Comparison of ENCODE assay signal across 12 mouse cellular contexts in the genomic region with DNA sequence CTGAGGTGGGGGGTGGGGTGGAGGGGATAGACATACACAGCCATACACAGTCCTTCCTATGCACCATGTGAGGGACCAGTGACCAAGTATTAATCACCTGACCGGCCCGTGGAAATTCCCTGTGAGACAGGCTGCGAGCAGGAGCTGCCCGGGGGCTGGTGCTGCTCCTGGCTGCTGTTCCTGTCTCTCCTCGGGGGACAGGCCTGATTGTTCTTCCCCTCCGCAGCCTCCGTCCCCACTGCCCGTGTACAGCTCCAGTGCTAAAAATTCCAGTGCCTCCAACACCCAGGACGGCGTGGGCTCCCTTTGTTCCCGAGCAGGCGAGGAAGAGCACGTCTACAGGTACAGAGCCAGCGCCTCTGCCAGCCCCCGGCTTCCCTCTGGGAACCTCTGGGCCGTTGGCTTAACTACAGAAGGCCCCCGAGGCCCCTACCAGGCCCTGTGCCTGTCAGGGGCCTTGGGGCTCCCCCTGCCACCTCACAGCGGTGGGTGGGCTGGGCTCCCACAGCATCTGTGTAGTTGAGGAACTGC. TPM values are rescaled to one million over a fixed set of nuclear protein-coding genes. Genes with fewer than 3 reads are reported as not detected.
DNase-seq lines count a peak whose midpoint lies in the region; ATAC-seq and TF ChIP-seq lines count a peak whose summit lies in the region.
"Had no signal": no experiment of that assay in that cellular context is flagged by ENCODE, and none has a peak within 500 bp of the region (broad histone marks: within the 10 kb centered on the region; RNA-seq: fewer than 3 reads in every experiment).

No protein-coding gene starts in this region.

- DNase-seq in cerebellum, postnatal 25 days, result peak; percentile 51 to 53
- no peak for DNase-seq in cerebellum, adult 11 months
- DNase-seq in kidney, adult 2 months, result no peak
- DNase-seq in kidney, postnatal 25 days, result no peak
- DNase-seq in midbrain, postnatal 0 days (ENCODE audit: low spot score), result no peak
- DNase-seq in natural killer cell, adult 2 months (ENCODE audit: low spot score in 2 of 2), result no peak
- DNase-seq: right cerebral cortex, postnatal 25 days had no signal

- 49% methylated on average over 18 of the region's 18 CpGs for WGBS in kidney, adult 2 months
- 51% methylated on average over 18 of the region's 18 CpGs for WGBS in midbrain, postnatal 0 days
- 49% methylated on average over 18 of the region's 18 CpGs for WGBS in midbrain, embryonic 15.5 days
- WGBS in limb, embryonic 15.5 days, result 39% methylated on average over 18 of the region's 18 CpGs

- H3K27me3 ChIP-seq in kidney, adult 2 months (replicated peaks; ENCODE audit: control insufficient read depth, insufficient read depth, low read length), result no peaks in the 10 kb centered on the region
- no peaks in the 10 kb centered on the region for H3K27me3 ChIP-seq in midbrain, postnatal 0 days (ENCODE audit: insufficient read depth, low read length)
- H3K27me3 ChIP-seq in midbrain, embryonic 15.5 days (replicated peaks), result no peaks in the 10 kb centered on the region
- H3K27me3 ChIP-seq in limb, embryonic 15.5 days, result no peaks in the 10 kb centered on the region
- H3K27me3 ChIP-seq: Patski had no signal

- no peak for ATAC-seq in midbrain, postnatal 0 days (ENCODE audit: low FRiP score)
- no peak for ATAC-seq in midbrain, embryonic 15.5 days (replicated peaks)
- ATAC-seq in limb, embryonic 15.5 days (ENCODE audit: insufficient number of reproducible peaks, low FRiP score, low TSS enrichment, low read depth), result no peak

- peaks cover 12% of the 10 kb centered on the region; the same call in 1 of the 2 replicates for H3K36me3 ChIP-seq in kidney, adult 2 months (ENCODE audit: control insufficient read depth, insufficient read depth, low read length)
- H3K36me3 ChIP-seq in midbrain, postnatal 0 days (ENCODE audit: insufficient read depth, low read length), result peaks cover 10% of the 10 kb centered on the region
- H3K36me3 ChIP-seq in midbrain, embryonic 15.5 days (replicated peaks), result no peaks in the 10 kb centered on the region; the same call in 1 of the 2 replicates
- peaks cover 53% of the 10 kb centered on the region for H3K36me3 ChIP-seq in limb, embryonic 15.5 days

- H3K4me1 ChIP-seq in kidney, adult 2 months (ENCODE audit: control insufficient read depth, insufficient read depth, low read length), result peaks cover 24% of the 10 kb centered on the region
- no peaks in the 10 kb centered on the region for H3K4me1 ChIP-seq in midbrain, postnatal 0 days (ENCODE audit: insufficient read depth, low read length)
- peaks cover 20% of the 10 kb centered on the region for H3K4me1 ChIP-seq in midbrain, embryonic 15.5 days
- H3K4me1 ChIP-seq in limb, embryonic 15.5 days, result peaks cover 52% of the 10 kb centered on the region

- no peaks in the 10 kb centered on the region for H3K9me3 ChIP-seq in midbrain, postnatal 0 days (ENCODE audit: low read length)
- H3K9me3 ChIP-seq in midbrain, embryonic 15.5 days, result no peaks in the 10 kb centered on the region
- no peaks in the 10 kb centered on the region for H3K9me3 ChIP-seq in limb, embryonic 15.5 days

- no peak overlapping the region for H3K4me2 ChIP-seq in midbrain, postnatal 0 days (ENCODE audit: low read depth, low read length, poor library complexity, severe bottlenecking)
- H3K4me2 ChIP-seq in midbrain, embryonic 15.5 days, result no peak overlapping the region
- no peak overlapping the region for H3K4me2 ChIP-seq in limb, embryonic 15.5 days

- H3K9ac ChIP-seq in midbrain, postnatal 0 days (replicated peaks; ENCODE audit: low read length, poor library complexity, severe bottlenecking), result 0 out of 2 replicates have a peak overlapping the region, but pooled peaks have one; percentile 29
- H3K9ac ChIP-seq in midbrain, embryonic 15.5 days, result no peak overlapping the region
- H3K9ac ChIP-seq in limb, embryonic 15.5 days, result 0 out of 2 replicates have a peak overlapping the region, but pooled peaks have one; percentile 7

- TF ChIP-seq POLR2A in kidney, adult 2 months (IDR thresholded peaks at IDR 0.05; ENCODE audit: low read depth, low read length), result no peak

- H3K27ac ChIP-seq in kidney, adult 2 months (ENCODE audit: insufficient read depth, low read depth, low read length), result peak overlapping the region; percentile 81
- no peak overlapping the region for H3K27ac ChIP-seq in midbrain, postnatal 0 days (ENCODE audit: low read depth, low read length)
- no peak overlapping the region for H3K27ac ChIP-seq in midbrain, embryonic 15.5 days
- peak overlapping the region; percentile 79; the same call in 1 of the 2 replicates for H3K27ac ChIP-seq in limb, embryonic 15.5 days
- H3K27ac ChIP-seq: macrophage had no signal

- no peak for TF ChIP-seq CTCF in kidney, adult 2 months (conservative IDR thresholded peaks at IDR 0.05; ENCODE audit: insufficient read depth, insufficient read length, low read depth, low read length)
- TF ChIP-seq CTCF in midbrain, postnatal 0 days (IDR thresholded peaks at IDR 0.05), result no peak

- H3K4me3 ChIP-seq in kidney, adult 2 months (ENCODE audit: insufficient read depth, low read depth, low read length), result no peak overlapping the region
- no peak overlapping the region for H3K4me3 ChIP-seq in midbrain, postnatal 0 days (ENCODE audit: low read depth, low read length)
- no peak overlapping the region for H3K4me3 ChIP-seq in midbrain, embryonic 15.5 days
- no peak overlapping the region for H3K4me3 ChIP-seq in limb, embryonic 15.5 days
- H3K4me3 ChIP-seq: myocyte had no signal

RNA-seq across cellular contexts. Expression of gene Rplp0, which starts 14.5 kb away (rescaled TPM):
- 1,267 and 1,337 TPM in 2 replicates for polyA plus RNA-seq in kidney, adult 2 months (2012; rRNA removed)
- 1,612 and 1,828 TPM in 2 replicates for total RNA-seq in midbrain, postnatal 0 days (2014; rRNA removed)
- 779 and 814 TPM in 2 replicates for polyA plus RNA-seq in midbrain, postnatal 0 days (2015; fragmentation: Nextera tagmentation; extraction: Ambion mirVana)
- 811 and 847 TPM in 2 replicates for polyA plus RNA-seq in midbrain, embryonic 15.5 days (2015; fragmentation: Nextera tagmentation; extraction: Ambion mirVana)
- 1,505 and 1,752 TPM in 2 replicates for polyA plus RNA-seq in limb, embryonic 15.5 days (2015; fragmentation: Nextera tagmentation; extraction: Ambion mirVana)

RNA-seq across cellular contexts. Expression of gene Gcn1l1, which starts 20.3 kb away (rescaled TPM):
- 42.2 and 45.4 TPM in 2 replicates for polyA plus RNA-seq in kidney, adult 2 months (2012; rRNA removed)
- 72.9 and 75.1 TPM in 2 replicates for total RNA-seq in midbrain, postnatal 0 days (2014; rRNA removed)
- polyA plus RNA-seq in midbrain, postnatal 0 days (2015; fragmentation: Nextera tagmentation; extraction: Ambion mirVana), result 24.7 and 26.6 TPM in 2 replicates
- 48.3 and 53.4 TPM in 2 replicates for polyA plus RNA-seq in midbrain, embryonic 15.5 days (2015; fragmentation: Nextera tagmentation; extraction: Ambion mirVana)
- 32.9 and 36.3 TPM in 2 replicates for polyA plus RNA-seq in limb, embryonic 15.5 days (2015; fragmentation: Nextera tagmentation; extraction: Ambion mirVana)

RNA-seq across cellular contexts. Expression of gene Pxn, which starts 38.2 kb away (rescaled TPM):
- polyA plus RNA-seq in kidney, adult 2 months (2012; rRNA removed), result 101 and 122 TPM in 2 replicates
- total RNA-seq in midbrain, postnatal 0 days (2014; rRNA removed), result 34.6 and 39.4 TPM in 2 replicates
- polyA plus RNA-seq in midbrain, postnatal 0 days (2015; fragmentation: Nextera tagmentation; extraction: Ambion mirVana), result 15.3 and 15.9 TPM in 2 replicates
- polyA plus RNA-seq in midbrain, embryonic 15.5 days (2015; fragmentation: Nextera tagmentation; extraction: Ambion mirVana), result 20.4 and 20.9 TPM in 2 replicates
- polyA plus RNA-seq in limb, embryonic 15.5 days (2015; fragmentation: Nextera tagmentation; extraction: Ambion mirVana), result 52.6 and 55.7 TPM in 2 replicates

Comparison
In these comparisons a context has a peak if more than half of its experiments do, and no peak if none do; other contexts are left out.
1. DNase-seq: peak in cerebellum, postnatal 25 days (2 of 2); none in cerebellum, adult 11 months (single experiment), kidney, adult 2 months (single experiment), kidney, postnatal 25 days (0 of 2), midbrain, postnatal 0 days (single experiment) and natural killer cell, adult 2 months (0 of 2).
2. H3K27ac ChIP-seq: peak in kidney, adult 2 months (single experiment) and limb, embryonic 15.5 days (single experiment); none in midbrain, postnatal 0 days (single experiment) and midbrain, embryonic 15.5 days (single experiment).